Mouse (Mus musculus): ENCODE results near the gene Blmh. TPM values are rescaled to one million over a fixed set of nuclear protein-coding genes. Genes with fewer than 3 reads are reported as not detected.

Gene Blmh
- polyA plus RNA-seq (2012; ENCODE audit: insufficient read depth, low replicate concordance): 4.6 and 31.1 TPM in 2 replicates

DNA sequence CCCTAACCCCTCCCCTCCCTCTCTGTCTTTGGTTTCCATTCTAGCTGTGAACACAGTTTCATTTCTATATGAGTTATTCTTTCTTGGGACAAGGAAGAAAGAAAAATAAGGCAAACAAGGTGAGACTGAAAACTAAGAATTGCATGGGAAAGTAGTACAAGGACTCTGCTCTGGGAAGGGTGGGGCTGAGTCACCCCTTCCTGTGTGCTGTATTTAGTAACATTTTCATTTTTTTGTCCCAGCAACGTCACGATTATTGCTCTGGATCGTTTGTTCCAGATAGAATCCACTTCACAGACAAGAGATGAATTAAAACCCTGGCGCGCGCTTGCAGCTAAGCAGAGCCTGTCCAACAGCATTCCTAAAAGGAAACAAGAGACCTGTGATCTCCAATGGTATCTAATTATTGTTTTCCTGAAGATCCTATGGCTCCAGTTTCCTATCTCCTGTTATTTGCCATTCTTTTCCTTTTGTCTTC, at the start of gene Blmh:
Gene Blmh (plus strand): TSS at position 51 of the 478 bp plus-strand sequence.
- Histone ChIP-seq H3K4me1 (peaks cover 52% of the 10 kb centered on the region), H3K36me3 (replicated peaks; ENCODE audit: low read length) (no peaks in the 10 kb centered on the region), H3K4me3 (replicated peaks) (peak within 1 kb of the TSS; percentile 81), H3K27me3 (replicated peaks) (no peaks in the 10 kb centered on the region), H3K9me3 (no peaks in the 10 kb centered on the region)
- no peak for TF ChIP-seq FLI1 (IDR thresholded peaks at IDR 0.05; ENCODE audit: low read length)
- TF ChIP-seq GATA1 (IDR thresholded peaks at IDR 0.05; ENCODE audit: borderline replicate concordance, low read length): no peak

GRCm38 (mm10) chr11:76879816-76880215, 44.8 kb upstream of the Blmh start:
- peaks cover 24% of the 10 kb centered on the region for H3K4me1 ChIP-seq
- H3K36me3 ChIP-seq (replicated peaks; ENCODE audit: low read length): no peaks in the 10 kb centered on the region
- TF ChIP-seq FLI1 (IDR thresholded peaks at IDR 0.05; ENCODE audit: low read length): no peak
- no peak for TF ChIP-seq GATA1 (IDR thresholded peaks at IDR 0.05; ENCODE audit: borderline replicate concordance, low read length)

GRCm38 (mm10) chr11:76884451-76884850, 40.2 kb upstream of the Blmh start:
- Histone ChIP-seq H3K4me1 (peaks cover 15% of the 10 kb centered on the region), H3K27me3 (replicated peaks) (no peaks in the 10 kb centered on the region), H3K36me3 (replicated peaks; ENCODE audit: low read length) (no peaks in the 10 kb centered on the region), H3K4me3 (replicated peaks) (no peak overlapping the region), H3K9me3 (no peaks in the 10 kb centered on the region; the same call in 1 of the 2 replicates)
- TF ChIP-seq FLI1 (IDR thresholded peaks at IDR 0.05; ENCODE audit: low read length) (no peak), GATA1 (IDR thresholded peaks at IDR 0.05; ENCODE audit: borderline replicate concordance, low read length) (no peak)

More at GRCm38 (mm10) chr11:76879816-76880215, 44.8 kb upstream of the Blmh start:
- H3K4me3 ChIP-seq (replicated peaks): no peak overlapping the region
- no peaks in the 10 kb centered on the region for H3K9me3 ChIP-seq
- peaks cover 5% of the 10 kb centered on the region for H3K27me3 ChIP-seq (replicated peaks)

GRCm38 (mm10) chr11:76889339-76890164, 35.1 kb upstream of the Blmh start:
- H3K4me1 ChIP-seq: peaks cover 59% of the 10 kb centered on the region
- no peaks in the 10 kb centered on the region for H3K27me3 ChIP-seq (replicated peaks)
- no peak overlapping the region for H3K4me3 ChIP-seq (replicated peaks)
- no peaks in the 10 kb centered on the region for H3K36me3 ChIP-seq (replicated peaks; ENCODE audit: low read length)
- H3K9me3 ChIP-seq: no peaks in the 10 kb centered on the region; the same call in 1 of the 2 replicates
- TF ChIP-seq FLI1 (IDR thresholded peaks at IDR 0.05; ENCODE audit: low read length) (no peak), GATA1 (IDR thresholded peaks at IDR 0.05; ENCODE audit: borderline replicate concordance, low read length) (no peak)

GRCm38 (mm10) chr11:76891171-76891570, 33.4 kb upstream of the Blmh start:
- H3K4me3 ChIP-seq (replicated peaks): no peak overlapping the region
- no peaks in the 10 kb centered on the region for H3K36me3 ChIP-seq (replicated peaks; ENCODE audit: low read length)
- peaks cover 63% of the 10 kb centered on the region for H3K4me1 ChIP-seq
- TF ChIP-seq FLI1 (IDR thresholded peaks at IDR 0.05; ENCODE audit: low read length) (no peak), GATA1 (IDR thresholded peaks at IDR 0.05; ENCODE audit: borderline replicate concordance, low read length) (no peak)
- H3K27me3 ChIP-seq (replicated peaks): no peaks in the 10 kb centered on the region
- no peaks in the 10 kb centered on the region; the same call in 1 of the 2 replicates for H3K9me3 ChIP-seq

DNA sequence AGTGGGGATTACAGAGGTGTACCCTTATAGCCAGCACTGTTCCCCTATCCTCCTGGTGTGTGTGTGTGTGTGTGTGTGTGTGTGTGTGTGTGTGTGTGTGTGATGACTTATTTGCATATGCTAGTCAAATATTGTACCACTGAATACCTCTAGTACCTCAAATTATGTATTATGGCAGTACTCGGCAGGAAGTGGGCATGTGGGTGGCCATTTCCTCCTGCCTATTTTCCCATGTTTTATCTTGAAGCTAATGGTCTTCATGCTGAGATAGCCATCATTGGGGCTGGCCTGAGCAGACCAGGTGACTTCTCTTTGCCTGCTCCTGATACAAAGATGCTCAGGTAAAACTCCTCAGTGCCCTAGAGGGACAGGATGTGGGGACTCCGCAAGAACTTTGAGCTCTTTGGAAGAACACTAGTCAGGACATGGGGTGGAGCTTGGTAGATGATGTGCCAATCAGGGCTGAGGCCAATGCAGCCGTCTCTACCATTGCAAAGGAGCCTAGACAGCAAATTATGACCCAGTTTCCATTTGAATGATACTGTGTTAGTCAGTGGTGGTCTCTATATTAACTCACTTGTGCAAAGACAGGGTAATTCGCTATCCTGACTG, 32.8 kb upstream of the Blmh start:
- Histone ChIP-seq H3K36me3 (replicated peaks; ENCODE audit: low read length) (no peaks in the 10 kb centered on the region), H3K4me3 (replicated peaks) (no peak overlapping the region), H3K9me3 (no peaks in the 10 kb centered on the region; the same call in 1 of the 2 replicates), H3K27me3 (replicated peaks) (no peaks in the 10 kb centered on the region), H3K4me1 (peaks cover 70% of the 10 kb centered on the region)
- TF ChIP-seq FLI1 (IDR thresholded peaks at IDR 0.05; ENCODE audit: low read length) (no peak), GATA1 (IDR thresholded peaks at IDR 0.05; ENCODE audit: borderline replicate concordance, low read length) (no peak)

DNA sequence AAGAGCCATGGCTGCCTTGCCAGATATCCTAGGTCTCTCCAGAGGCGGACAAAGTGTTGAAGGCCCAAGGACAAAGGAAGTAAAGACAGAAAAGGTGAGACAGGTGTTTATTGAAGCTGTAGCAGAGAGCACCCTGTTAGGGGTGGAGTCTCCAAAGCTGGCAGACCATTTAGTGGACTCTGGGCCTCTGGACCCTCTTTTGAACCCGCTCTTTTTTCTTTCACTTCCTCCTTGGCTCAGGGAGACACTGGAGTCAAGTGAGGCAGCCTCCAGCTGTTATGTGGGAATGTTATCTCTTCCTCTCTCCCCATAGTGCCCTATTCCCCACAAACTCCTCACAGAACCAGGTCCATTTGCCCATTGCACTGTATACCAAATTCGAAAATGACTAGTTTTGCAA, 31.6 kb upstream of the Blmh start:
- no peak for TF ChIP-seq GATA1 (IDR thresholded peaks at IDR 0.05; ENCODE audit: borderline replicate concordance, low read length)
- TF ChIP-seq FLI1 (IDR thresholded peaks at IDR 0.05; ENCODE audit: low read length): no peak
- no peaks in the 10 kb centered on the region; the same call in 1 of the 2 replicates for H3K9me3 ChIP-seq
- H3K4me1 ChIP-seq: peaks cover 79% of the 10 kb centered on the region

GRCm38 (mm10) chr11:76893570-76893969, 31.0 kb upstream of the Blmh start:
- Histone ChIP-seq H3K4me3 (replicated peaks) (peak overlapping the region; percentile 74), H3K4me1 (peaks cover 85% of the 10 kb centered on the region), H3K27me3 (replicated peaks) (no peaks in the 10 kb centered on the region), H3K36me3 (replicated peaks; ENCODE audit: low read length) (no peaks in the 10 kb centered on the region), H3K9me3 (no peaks in the 10 kb centered on the region)
- no peak for TF ChIP-seq FLI1 (IDR thresholded peaks at IDR 0.05; ENCODE audit: low read length)
- TF ChIP-seq GATA1 (IDR thresholded peaks at IDR 0.05; ENCODE audit: borderline replicate concordance, low read length): no peak

More for the DNA sequence above, 31.6 kb upstream of the Blmh start:
- Histone ChIP-seq H3K36me3 (replicated peaks; ENCODE audit: low read length) (no peaks in the 10 kb centered on the region), H3K27me3 (replicated peaks) (no peaks in the 10 kb centered on the region), H3K4me3 (replicated peaks) (no peak overlapping the region)

GRCm38 (mm10) chr11:76894240-76894639, 30.4 kb upstream of the Blmh start:
- TF ChIP-seq GATA1 (IDR thresholded peaks at IDR 0.05; ENCODE audit: borderline replicate concordance, low read length) (no peak), FLI1 (IDR thresholded peaks at IDR 0.05; ENCODE audit: low read length) (no peak)
- Histone ChIP-seq H3K4me1 (peaks cover 86% of the 10 kb centered on the region), H3K9me3 (no peaks in the 10 kb centered on the region), H3K36me3 (replicated peaks; ENCODE audit: low read length) (no peaks in the 10 kb centered on the region), H3K27me3 (replicated peaks) (no peaks in the 10 kb centered on the region), H3K4me3 (replicated peaks) (peak overlapping the region; percentile 74)

DNA sequence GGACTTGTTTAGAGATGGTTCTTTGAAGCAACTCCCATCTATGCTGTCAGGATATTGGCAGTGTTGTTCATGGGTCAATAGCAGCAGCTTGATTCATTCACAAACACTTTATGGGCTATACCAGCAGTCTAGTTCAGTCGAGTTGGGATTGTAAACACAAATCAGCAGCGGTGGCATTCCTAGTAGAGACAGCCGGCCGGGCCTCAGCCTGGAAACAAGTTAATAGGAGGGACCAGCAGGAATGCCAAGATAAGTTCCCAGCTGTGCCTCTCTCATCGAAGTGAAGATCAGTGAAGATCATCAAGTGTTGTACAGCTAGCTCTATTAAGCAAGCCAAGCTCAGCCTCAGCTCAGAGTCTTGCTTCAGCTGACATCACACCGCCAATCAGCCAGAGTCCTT, 28.2 kb upstream of the Blmh start:
- TF ChIP-seq GATA1 (IDR thresholded peaks at IDR 0.05; ENCODE audit: borderline replicate concordance, low read length) (no peak), FLI1 (IDR thresholded peaks at IDR 0.05; ENCODE audit: low read length) (no peak)
- Histone ChIP-seq H3K9me3 (no peaks in the 10 kb centered on the region), H3K27me3 (replicated peaks) (no peaks in the 10 kb centered on the region), H3K4me1 (peaks cover 81% of the 10 kb centered on the region), H3K36me3 (replicated peaks; ENCODE audit: low read length) (no peaks in the 10 kb centered on the region), H3K4me3 (replicated peaks) (no peak overlapping the region)

Measured in megakaryocyte, embryonic 14.5 days (primary cell).